Mouse (Mus musculus) monocyte, adult 2 months (primary cell): Measurements from ENCODE around the gene Hps3.

Experiments
- DNase-seq, 2 experiments: peaks; one replicate each; pipeline ENCODE4 v3.0.0; 2022; ENCODE audit warnings: low spot score in 2 of 2, low read depth in 1 of 2

The Hps3 gene

DNA sequence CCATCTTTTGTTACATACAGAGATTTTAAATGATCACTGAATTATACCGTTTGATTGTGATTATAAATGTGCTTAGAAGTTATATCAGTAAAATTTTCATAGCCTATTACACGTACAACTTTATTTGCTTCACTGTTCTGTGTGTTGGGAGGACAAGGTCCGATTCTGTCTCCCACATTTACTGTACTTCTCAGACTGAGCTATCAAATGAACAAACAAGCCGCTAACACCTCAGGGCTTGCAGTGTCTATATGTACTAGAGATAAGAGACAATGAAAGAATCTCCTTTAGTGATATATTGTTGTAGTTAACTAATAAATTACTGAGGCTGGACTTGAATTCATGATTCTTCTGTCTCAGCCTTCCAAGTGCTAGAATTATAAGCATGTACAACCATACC lies 27.8 kb downstream of the Hps3 start:
- DNase-seq = no peak

DNA sequence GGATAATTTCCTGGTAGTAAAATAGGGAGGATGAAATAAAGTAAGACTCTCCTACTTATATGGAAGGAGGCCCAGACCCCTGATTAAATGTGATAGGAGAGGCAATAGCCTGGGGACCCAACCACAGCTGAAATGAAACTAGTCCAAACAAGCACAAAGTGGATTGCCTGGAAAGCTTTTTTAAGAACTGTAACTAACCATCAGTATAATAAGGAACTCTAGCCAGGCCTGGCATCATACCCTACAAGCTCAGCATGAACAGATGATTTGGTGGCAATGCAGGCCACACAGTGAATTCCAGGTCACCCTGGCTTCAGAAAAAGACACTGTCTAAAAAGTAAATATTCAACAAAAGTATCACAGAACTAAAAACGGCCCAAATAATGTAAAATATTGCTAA lies 29.5 kb downstream of the Hps3 start:
- DNase-seq = no peak

DNA sequence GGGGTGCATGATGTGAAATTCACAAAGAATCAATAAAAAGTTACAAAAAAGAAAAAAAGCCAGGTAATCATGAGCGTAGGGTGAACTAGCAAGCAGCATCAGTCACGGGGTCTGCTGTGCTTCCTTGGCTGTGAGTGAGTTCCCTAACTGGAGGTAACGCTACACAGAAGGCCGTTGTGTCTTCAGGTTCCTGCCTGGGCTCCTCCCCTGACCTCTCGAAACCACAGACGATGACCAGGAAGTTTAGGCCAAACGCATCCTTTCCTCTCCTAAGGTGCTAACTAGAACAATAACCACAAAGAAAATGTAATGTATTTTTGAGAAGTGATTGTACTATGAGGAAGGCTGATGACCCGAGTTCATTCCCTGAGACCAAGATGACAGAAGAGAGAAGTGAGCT lies 30.7 kb downstream of the Hps3 start:
- DNase-seq = no peak

DNA sequence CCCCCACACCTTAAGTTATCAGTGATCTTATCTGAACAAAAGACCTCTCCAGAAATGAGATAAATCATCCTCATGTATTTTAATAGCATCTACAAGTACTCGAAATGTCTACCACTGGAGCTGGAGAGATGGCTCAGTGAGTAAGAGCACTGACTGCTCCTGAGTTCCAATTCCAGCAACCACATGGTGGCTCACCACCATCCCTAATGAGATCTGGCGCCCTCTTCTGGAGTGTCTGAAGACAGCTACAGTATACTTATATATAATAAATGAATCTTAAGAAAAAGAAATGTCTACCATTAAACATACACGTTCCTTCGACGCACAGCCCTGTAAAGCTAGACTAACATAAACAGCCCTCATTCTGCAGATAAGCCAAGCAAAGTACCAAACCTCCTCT lies 32.3 kb downstream of the Hps3 start:
- no peak for DNase-seq

DNA sequence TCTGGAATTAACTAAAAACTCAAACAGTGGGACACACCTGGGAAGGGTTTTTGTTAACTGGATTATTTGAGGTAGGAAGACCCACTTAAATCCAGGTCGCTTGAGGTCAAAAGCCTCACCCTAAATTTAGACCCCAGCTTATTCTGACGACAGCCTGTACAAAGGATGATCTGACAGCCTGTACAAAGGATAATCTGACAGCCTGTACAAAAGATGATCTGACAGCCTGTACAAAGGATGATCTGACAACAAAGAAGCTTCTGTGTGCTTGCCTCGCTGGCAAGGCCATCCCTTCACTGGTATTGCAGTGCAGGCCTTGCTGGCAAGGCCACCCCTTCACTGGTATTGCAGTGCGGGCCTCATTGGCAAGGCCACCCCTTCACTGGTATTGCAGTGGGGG lies 34.3 kb downstream of the Hps3 start:
- no peak for DNase-seq

DNA sequence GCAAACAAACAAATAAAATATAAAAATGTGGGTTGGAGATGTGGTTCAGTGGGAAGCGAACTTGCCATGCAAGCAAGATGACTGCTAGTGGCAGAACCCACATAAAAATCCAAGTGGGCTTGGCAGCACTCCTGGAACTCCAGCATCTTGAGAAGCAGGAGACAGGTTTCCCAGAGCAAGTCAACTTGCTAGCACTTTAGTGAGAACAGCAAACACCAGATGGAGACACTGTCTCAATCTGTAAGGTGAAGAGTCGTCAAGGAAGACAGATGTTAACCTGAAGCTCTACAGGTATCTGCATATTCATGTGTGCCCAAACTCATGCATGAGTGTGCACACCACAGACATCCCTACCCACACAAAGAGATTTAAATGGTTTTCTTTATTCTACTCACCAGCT lies 35.6 kb downstream of the Hps3 start:
- DNase-seq = no peak

DNA sequence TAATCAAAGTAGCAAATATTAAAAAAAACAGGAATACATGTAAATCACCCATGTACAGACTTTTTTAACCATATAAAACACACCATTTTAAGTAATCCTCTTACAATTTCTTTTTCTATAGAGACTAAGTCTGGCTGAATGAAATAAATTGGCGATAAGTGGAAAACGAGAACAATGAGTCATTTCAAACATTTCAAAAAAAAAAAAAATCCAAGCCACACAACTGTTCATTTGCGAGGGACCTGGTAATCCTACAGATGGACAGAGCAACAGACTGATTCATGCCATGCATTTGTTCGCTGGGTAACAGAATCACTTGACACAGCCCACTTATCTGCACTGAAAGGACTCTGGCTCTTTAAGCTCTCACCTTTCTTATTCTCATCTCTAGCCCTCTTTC lies 42.7 kb downstream of the Hps3 start:
- no peak for DNase-seq

DNA sequence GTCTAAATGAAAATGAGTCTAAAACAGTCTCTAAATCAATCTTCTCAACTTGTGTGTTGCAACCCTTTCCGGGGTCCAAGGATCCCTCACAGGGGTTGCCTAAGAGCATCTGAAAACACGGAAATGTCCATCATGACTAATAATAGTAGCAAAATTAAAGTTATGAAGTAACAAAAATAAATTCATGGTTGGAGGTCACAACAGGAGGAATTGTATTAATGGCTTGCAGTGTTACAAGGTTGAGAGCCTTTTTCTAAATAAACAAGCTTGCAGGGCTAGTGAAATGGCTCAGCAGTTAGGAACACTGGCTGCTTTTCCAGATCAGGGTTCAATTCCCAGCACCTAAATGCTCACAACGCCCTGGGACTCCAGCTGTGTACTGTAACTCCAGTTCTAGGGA lies 45.1 kb downstream of the Hps3 start:
- no peak for DNase-seq

DNA sequence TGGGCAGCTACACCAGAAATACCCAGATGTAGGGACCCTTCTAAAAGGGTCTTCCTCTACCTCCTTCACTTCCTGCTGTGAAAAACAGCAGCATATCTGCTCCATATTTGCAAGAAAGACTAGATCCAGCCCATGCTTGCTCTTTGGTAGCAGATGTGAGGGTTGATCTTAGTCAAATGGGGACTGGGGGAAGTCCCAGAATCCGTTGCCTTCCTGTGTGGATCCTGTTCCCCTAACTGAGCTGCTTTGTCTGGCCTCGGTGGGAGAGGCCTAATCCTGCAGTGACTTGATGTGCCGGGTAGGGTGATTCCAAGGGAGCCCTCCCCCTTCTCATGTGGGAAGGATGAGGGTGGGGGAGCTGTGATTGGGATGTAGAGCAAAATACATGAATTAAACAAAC lies 49.0 kb downstream of the Hps3 start:
- no peak for DNase-seq

DNA sequence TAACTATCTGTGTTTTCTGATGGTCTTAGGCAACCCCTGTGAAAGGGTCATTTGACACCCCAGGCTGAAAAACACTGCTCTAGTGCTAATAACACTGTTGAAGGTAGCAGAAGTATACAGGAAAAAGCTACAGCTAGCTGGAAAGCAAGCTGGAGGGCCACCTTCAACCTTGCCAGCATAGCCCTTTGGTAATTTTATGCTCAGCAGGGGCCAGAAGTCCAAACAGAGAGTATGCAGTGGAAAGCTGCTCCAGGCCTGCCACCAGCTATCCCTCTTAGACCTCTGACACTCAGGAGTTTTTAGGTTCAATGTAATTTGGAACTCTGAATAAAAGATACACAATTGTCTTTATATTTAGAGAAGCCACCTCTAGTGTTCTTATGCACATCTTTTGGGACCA lies 52.3 kb downstream of the Hps3 start:
- DNase-seq = no peak

DNA sequence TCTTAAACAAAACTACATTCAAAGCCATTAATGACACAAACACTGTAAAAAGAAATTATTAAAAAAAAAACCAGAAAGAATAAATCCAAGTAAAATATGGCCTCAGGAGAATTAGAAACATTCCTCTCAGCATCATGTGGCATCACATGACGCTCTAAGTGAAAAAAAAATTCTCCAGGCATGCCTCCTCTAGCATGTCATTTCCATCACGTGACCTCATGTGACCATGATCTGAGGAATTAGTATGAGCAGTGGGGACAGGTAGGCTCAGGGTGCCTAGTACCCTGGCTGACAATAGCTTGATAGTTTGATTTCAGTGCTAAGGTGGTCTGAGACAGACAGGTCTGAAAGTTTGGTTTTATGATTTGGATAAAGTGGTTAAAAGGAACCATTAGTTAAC lies 54.0 kb downstream of the Hps3 start:
- no peak for DNase-seq

DNA sequence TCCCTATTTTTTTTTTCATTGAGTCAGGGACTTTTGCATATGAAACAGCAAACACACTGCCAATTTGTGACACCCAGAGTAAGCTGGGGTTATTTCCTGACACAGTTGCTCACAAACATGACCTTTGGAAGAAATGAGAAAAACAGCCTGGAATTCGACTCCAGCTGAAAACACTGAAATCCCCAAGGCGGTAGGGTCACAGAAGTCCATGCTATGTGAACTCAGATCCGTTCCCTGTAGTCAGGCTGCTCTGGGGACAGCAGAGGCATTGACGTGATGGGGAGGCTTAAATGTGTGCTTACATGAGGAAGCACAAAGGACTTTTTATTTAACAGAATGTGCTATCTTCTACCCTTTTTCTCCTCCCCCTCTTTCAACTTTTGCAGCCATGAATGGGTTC lies 56.6 kb downstream of the Hps3 start:
- no peak for DNase-seq

DNA sequence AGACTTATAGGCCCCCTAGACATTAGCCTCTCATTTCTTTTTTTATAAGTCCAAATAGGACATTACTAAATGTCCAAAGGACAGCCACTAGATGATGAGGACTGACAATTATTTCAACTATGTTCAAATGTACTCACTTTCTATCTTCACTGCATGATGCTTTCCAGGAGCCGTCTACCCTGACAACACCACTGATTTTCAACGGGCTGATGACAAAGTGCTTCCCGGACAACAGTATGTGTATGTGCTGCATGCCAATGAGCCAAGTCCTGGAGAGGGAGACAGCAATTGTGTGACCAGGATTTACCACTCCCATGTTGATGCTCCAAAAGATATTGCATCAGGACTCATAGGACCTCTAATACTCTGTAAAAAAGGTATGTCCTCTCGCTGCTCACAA lies 69.0 kb downstream of the Hps3 start:
- DNase-seq = no peak

DNA sequence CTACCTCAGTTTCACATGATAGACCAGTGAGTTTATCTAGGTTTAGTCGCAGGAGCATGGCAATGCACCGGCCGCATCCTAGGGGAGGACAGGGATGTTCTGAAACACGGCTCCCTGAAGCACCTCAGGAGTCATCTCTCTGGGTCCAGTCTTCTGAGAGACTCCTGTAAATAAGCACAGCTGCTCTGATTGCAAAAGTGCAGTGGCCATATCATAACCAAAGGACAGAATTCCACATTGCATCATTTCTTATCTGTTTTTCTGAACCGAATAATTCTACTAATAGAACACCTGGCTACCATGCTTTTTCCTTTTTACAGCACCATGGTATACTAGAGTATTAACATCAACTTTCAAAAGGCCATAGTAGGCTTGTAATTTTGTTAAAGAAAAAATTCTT lies 69.9 kb downstream of the Hps3 start:
- no peak for DNase-seq

DNA sequence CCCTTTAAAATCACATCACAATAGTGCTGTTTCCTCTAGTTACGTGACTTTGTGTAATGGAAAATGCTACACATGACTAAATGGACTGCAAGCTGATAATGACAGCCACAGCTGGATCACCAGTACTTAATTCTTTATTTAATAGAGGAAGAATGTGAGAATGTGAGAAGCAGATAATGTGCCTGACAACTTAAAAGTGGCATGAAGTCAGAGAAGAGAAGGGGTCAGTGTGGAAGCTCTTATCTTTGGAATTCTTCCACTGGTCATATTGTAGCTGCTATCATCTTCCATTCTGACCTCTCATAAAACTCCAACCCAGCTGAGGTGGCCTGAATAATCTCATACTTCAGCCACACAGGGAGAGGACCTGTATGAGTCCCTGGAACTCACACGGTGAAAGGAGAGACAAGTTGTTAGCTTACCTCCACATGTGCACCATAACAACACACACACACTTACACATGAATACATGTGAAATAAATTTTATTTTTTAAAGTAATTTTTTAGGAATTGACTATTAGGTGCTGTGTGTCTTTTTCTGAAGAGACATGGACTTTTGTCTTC lies 70.4 kb downstream of the Hps3 start:
- DNase-seq = no peak

DNA sequence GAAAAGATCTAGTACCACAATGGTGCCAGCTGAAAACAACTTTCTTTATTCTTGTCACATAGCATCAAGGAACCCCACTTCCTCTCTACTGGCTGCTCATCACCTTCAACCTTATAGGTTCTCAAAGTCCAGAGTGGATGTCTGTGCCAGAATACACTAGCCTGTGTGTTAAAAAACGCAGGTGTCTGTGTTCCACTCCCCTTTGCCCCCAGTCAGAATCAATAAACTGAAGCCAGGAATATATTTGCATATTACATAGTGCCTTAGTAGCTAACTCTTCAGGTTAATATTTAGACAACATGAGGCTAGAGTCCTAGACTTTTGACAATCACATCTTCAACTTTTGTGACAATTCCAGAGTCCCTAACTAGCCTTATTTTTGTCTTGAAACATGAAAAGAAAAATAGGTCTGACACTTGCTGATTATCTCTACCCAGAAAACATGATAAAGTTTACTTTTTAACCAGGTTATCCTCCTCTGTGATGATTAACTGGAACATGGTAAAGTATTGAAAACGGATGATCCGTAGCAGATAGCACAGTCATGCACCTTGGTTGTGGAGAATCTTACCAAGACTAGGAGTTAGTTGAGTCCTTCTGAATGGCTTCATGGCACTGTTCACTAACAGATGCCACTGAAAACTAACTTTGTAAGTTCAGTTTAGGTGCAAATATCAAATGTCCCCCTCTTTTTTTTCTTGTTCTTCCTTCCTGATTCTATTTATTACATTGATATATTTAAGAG lies 72.2 kb downstream of the Hps3 start:
- no peak for DNase-seq

DNA sequence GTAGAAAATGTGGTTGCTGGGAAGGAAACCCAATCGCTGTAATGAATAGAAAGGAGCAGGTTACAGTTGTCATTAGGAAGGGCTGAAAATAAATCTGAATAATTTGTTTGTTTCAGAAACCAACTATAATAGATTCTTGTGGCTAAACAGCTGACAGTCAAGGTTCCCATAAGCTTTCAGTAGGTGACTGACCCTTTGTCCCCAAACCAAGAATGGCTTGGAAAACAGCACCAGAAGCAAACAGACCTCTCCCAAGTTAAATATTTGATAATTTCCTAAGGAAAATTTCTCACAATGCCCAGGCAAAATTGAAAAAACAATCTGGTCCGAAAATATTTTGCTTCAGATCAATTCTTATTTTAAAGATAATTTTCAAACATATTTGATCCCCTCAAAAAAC lies 73.8 kb downstream of the Hps3 start:
- DNase-seq = no peak

DNA sequence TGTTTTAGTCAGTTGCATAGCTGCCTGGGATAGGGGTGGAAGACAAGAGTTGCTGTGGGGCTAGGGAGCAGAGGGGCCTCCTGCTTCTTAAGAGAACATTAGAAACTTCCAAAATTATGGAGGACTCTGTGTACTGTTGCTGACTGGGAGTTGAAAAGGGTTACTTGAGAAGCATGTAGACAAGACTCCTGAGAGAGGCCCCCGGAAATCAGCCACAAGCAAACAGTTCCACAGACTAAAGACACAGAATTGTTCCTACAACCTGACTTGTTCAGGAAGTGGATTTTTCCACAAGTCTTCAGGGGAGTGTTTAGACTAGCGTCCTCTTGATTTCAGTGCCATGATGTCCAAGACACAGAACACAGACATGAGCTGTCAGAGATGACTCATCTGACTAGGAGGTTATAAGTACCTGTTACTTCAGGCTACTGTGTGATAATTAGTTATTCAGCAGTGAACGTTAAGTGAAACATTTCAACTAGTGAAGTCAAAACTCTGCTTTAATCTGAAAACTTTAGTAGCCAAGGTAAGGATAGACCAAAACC lies 74.5 kb downstream of the Hps3 start:
- DNase-seq = no peak

DNA sequence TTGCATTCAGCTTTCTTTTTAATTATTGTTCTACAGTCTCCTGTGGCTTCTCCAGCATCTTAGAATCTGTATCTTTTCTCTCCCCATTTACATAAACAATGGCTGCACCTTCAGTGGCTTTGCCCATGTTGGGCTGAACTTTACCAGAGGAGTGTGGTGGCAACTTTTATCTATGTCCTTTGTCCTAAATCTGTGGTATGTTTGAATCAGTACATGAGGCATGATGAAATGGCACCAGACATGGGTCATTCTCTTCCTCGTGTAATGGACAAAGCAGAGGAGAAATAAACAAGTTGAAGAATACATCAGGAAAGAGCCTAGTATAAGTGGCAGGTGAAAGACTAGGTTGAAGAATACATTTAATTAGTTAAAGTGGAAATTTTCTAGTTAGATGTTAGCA lies 76.1 kb downstream of the Hps3 start:
- DNase-seq = no peak

DNA sequence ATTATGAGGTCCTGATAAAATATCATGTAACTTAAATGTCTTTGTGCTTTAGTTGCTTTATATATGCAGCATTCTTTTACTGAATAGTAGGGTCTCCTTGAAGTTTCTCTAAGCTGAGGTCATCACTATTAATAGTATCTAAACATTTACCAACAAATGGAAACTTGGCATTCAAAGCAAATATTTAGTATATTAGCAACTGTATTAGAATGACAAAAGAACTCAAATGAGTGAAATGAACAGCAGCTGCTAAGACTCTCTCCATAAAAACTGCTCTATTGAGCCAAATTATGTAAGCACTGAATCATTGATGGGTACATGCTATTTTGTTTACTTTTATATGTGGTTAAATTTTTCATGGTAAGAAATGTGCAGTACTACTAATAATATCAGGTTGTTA lies 77.1 kb downstream of the Hps3 start:
- no peak for DNase-seq

DNA sequence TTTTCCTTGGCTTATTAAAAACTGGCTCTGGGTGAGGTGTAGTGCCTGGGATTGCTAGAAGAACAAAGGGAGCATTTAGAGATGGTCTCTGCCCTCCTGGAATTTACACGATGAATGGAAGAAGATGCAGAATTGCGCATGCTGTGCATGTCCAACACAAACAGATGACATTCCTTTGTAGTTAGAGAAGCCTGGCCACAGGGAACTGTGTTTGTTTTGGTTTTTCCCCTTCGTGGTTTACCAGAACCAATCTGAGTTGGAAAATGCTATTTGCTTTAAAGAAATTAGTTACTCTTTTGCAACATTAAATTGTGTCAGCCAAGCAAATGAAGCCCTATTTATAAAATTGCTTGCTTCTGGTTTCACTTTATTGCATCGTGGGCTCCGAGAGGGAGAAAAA lies 78.2 kb downstream of the Hps3 start, which contains the start of gene Cp:
Cp (plus strand) TSS at position 170 of the 400 bp plus-strand sequence.
- no peak for DNase-seq

DNA sequence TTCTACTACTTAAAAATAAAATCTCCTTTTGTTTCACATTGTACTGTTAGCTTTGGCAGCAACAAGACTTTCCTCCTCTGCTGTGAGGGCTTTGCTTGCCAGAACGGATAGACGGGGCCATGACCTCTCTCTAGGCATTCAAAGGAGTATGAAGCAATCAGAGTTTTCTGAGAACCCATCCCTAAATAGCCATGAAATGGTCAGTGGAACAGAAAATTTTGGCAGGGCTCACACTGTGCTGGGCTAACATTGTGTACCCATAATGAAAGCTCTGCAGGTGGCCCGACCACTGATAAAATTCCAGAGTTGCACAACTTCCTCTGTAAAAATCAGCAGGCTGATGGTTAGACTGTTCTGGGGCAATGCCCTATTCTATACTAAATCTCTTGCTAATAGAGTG lies 81.2 kb downstream of the Hps3 start:
- DNase-seq = no peak

DNA sequence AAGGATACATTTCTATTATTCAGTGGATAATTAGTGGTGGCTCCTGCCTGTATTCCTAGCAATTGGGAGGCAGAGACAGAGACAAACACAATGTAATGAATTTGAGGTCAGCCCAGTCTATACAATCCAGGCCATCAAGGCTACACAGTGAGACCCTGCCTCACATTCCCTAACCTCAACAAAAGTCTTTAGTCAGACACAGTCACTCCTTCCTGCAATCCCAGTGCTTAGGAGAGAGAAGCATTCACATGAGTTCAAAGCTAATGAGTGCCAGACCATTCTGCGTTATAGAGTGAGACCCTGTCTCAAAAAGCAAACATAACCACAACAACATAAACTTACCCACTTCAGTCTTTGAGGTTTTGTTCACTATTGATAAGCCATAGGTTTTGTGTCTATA lies 81.7 kb downstream of the Hps3 start:
- DNase-seq = no peak
